Mouse (Mus musculus) thymus, postnatal 0 days (tissue): Measurements from ENCODE around the gene Zfp846. TPM values are rescaled to one million over a fixed set of nuclear protein-coding genes. Genes with fewer than 3 reads are reported as not detected.
"Not testable (repeated sequence)": the region's sequence is repeated elsewhere in the genome, so short reads cannot be mapped to it uniquely, and the experiment has no call there.

Experiments
- DNase-seq: peaks from one replicate; pipeline ENCODE4 v3.0.0-alpha.2; 2015; ENCODE audit warnings: low spot score
- polyA plus RNA-seq: library from polyadenylated mRNA; unstranded; fragments of >200 nt; fragmentation: Nextera tagmentation; extraction: Ambion mirVana; gene quantifications from 2 replicates; pipeline ENCODE4 v1.2.1, GENCODE M21; 2015

Gene Zfp846
- polyA plus RNA-seq: 16.4 and 22.9 TPM in 2 replicates

DNA sequence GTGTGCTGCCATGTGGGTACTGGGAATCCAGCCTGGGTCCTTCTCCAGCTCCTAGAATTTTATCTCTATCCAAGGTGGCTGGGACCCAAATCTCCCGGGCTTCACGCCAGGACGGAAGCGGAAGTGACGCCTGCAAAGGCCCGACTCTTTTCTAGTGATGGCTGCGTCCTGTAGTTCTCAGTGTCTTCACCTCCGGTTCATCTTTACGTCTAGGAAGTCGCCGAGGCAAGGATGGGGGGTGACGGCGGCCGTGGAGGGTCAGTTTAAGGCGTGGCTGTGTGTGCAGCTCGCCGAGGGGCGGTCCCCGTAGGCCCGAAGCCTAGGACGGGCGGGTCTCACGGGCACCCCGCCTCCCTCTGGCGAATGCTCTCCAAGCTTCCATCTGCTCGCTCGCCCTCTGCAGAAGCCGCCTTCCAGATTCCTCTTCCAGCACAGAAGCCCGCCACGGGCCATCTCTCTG lies at the start of gene Zfp846:
Gene Zfp846, plus strand, starts transcription at position 117 of the 460 bp plus-strand sequence.
- DNase-seq: peak; percentile 92

DNA sequence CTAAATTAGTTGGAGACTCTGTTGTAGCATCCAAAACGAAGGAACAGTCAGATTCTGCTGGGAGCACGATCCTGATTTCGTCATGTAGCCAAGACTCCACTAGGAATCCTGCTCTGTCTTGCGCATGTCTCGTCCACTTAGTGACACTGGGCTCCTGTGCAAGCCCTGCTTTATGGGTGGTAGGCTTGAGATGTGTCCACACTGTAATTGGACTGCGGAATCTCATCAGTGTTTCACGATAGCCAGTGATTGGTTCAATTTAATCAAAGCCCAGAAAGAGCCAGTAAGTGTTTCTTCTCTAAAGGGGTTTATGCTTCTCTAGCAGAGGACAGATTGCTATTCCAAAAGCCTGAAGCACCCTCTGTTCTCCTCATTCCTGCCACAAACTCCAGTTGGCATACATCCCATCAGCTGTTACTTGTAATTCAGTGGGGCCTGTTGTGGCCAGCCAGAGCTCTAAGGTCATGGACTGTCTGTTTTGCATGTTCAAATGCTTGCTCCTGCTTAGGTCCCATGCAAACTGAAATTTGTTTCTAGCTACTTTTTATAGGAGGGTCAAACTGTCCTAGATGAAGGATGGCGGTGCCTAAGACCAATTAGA lies 46.7 kb upstream of the Zfp846 start:
- no peak for DNase-seq

DNA sequence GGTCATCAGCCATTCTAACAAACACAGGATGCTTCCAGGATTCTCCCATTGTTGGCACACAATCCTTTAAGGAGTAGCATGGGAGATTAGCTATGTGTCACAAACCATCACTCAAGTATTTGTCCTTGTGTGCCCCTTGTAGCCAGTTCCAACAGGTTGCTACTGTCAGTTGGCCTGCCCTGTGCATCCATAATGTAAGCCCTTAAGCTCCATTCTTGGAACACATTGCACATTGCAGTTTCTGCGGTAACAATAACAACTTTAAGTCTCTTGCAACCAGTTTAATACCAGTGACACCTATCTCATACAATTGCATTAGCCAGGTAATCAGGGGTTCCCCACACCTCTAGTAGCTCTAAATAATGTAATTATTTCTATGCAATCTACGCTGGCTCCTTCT lies 44.5 kb upstream of the Zfp846 start:
- DNase-seq: no peak

DNA sequence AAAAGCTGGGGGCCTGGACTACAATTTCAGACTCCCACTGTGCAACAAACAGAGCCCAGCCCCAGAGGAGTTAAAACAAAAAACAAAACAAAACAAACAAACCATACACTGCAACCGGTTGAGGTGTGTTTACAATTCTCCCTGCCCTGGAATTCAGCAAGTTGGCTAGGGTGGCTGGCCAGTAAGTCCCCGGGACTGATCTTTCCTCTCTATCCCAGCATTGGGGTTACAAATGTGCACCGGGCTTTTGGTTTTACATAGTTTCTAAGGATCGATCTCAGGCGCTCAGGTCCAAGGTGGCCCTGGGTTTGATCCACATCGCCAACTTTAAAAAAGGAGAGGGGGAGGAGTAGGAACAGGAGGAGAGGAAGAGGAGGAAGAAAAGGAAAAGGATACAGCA lies 37.6 kb upstream of the Zfp846 start:
- no peak for DNase-seq

DNA sequence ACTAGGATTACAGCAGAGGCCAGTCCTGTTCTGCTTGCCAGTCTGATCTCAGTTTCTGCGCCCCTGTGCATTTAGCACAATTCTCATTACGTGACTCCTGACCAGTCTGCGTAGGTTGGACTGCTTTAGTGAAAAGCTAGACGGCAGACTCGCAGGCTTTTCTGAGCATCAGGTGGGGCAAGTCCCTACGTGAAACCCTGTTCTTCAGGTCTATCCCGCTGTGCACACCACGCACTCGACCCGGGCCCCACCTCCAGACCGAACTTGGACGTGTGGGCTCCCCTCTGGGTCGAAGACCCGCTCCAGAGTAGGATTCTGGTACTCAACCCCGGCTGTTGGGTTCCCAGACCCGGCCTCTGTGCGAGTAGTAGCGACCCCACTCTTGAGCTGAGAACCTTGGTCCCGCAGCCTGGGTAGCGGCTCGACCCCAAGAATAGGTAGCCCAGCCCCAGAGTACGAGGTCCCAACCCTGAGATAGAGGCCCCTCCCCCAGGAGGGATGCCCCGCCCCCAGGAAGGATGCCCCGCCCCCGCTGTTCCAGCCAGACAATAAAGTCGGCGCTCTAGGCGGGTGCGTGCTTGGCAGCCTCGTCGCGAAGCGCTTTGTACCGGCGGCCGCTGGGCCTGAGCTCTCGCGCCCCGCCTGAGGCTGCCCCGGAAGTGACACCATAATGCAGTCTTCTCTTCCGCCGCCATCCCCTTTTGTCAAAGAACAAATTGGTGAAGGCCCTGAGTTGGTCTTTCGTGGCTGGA lies 36.8 kb upstream of the Zfp846 start:
- DNase-seq: peak; percentile 88

DNA sequence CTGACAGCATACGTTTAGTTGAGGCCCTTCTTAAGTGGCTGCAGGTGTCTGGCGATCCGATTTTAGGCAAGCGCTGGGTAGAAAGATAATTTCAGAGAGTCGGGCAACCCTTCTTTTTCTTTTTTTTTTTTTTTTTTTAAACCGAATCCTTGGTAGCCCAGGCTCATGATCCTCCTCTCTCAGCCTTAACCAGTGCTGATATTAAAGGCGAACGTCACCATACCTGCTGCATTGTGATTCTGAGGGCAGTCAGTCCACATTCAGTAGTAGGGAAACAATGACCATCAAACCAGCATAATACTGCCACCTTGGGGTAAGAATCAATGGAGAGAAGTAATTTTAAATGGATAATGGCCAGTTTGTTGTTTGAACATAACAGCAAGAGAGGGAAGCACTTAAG lies 35.9 kb upstream of the Zfp846 start:
- DNase-seq: no peak

DNA sequence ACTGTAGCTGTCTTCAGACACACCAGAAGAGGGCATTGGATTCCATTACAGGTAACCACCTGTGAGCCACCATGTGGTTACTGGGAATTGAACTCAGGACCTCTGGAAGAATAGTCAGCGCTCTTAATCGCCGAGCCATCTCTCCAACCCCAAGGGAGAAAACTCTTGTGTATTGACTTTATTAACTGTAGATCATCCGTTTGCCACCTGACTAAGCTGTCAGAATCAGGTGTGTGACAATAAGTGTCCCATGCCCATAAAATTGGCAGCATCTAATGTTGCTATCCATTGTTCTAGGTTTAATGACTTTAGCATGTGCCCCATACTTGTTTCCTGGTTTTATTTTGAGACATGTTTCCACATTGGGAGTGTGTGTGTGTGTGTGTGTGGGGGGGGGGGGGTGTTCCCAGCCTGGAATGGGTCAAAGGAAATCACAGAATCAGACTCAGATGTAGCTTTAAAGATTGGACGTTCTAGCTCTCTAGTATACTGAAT lies 29.3 kb upstream of the Zfp846 start:
- no peak for DNase-seq

DNA sequence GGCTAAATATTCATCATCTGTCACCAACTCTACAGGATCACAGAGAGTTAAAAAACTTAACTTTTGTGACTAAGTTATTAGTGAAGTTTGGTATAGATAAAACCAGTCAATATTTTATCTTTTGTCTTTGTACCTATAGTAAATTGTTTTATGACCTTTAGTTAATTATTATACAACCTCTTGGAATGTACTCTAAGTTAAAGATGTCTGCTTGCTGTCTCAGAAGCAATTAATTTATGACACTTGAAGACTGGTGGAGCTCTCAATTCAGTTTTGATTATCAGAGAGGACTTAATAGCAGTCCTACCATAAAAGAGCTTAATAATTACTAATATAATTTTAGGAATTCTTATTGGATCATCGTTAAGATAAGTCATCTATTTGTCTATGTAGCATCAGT lies 28.4 kb upstream of the Zfp846 start:
- DNase-seq: no peak

DNA sequence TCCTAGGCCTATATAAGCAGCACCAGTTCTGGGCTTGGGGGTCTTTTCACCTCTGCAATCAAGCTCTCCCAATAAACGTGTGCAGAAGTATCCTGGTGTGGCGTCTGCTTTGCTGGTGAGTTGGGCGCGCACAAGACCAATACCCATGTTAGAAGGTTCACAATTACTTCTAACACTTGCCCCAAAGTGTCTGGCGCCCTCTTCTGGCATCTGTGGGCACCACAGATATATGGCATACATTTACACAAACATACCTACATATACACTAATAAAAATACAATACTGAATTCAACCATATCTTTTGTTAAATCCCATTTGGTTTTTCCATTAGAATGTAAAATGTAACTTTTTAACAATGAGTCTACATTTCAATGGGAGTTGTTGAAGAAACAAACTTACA lies 18.9 kb upstream of the Zfp846 start:
- DNase-seq: no peak

DNA sequence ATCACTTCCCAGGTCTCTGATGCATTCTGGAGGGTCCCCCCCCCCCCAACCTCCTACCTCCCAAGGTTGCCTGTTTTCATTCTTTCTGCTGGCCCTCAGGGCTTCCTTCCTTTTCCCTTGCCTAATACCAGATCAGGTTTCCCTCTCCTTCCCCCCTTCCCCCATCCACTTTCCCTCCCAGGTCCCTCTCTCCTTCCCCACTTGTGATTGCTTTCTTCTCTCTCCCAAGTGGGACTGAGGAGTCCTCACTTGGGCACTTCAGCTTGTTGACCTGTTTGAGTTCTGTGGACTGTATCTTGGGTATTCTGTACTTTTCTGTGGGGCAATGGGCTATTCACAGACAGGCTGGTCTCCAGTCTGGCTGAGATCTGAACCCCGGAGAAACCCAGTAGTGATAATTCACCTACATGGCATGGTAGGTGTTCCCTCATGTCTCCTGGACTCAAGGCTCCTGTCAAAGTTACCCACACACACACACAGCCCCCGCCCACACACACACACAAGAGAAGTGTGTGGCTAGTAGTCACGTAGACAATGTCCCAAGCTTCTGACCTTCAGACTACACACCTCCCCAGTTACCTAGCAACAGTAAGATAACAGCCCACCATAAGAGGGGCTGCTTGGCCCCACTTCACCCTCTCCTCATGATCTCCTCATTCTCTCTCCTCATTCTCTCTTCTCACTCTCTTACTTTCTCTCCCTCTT lies 15.6 kb upstream of the Zfp846 start:
- not testable (repeated sequence) for DNase-seq

DNA sequence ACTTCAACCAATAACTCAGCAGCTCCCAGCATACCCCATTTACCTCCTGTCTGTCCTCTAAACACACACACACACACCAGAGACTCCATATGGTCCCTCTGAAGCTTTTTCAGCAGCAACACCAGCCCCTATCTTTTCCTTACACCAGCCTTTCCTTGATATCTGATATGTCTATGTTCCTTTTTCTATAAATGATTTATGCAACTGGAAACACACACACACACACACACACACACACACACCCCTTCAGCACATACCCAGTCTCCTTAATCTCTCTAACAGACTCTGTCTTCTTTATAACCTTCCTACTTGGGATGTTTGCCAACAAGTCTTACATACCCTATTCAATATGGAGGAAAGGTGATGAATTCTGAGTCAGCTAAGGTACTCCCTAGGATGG lies 10.0 kb upstream of the Zfp846 start:
- DNase-seq: no peak

DNA sequence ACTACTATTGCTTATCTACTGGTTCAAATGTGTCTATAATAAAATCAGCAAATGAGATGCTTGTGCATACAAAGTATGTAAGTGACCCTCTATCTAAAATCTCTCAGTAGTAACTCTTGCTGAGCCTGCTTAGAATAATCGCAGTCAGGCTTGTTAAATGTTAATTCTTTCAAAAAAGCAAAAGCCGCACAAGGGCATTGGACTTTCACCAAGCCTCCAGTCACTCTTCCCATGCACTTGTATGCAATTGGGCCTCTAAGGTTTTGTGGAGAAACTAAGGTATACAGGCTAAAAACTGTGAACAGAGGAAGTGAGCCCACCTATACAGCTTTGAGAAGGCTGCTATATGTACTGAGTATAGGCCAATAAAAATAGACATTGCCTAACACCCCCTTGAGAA lies 4.5 kb upstream of the Zfp846 start:
- no peak for DNase-seq

DNA sequence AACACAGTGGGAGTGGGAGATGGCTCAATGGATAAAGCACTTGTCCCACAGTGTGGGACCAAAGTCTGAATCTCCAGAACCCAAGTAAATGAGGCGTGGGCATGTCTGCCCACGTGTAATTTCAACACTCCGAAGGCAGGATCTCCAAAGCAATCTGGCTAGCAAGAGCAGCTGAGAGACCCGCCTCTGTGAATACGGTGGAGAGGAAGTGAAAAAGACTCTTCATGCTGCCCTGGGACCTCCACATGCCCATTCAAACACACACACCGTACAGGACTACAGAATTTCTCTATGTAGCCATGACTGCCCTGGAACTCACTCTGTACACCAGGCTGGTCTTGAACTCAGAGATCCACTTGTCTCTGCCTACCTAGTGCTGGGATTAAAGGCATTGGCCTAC lies 20.2 kb downstream of the Zfp846 start:
- DNase-seq: no peak

DNA sequence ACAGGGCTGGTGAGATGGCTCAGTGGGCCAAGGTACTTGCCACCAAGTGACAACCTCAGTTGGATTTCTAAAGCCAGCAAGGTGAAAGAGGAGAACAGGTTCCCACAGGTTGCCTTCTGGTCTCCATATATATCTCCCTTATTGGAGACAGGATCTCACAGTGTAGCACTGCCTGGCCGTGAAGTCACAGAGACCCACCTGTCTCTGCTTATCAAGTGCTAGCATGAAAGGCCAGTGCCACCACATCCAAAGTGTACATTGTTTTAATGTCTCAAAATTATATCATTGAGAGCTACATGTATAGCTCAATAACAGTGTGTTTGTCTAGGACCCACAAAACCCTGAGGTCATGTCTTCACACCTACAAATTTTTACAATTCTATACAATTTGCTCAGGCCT lies 25.2 kb downstream of the Zfp846 start:
- no peak for DNase-seq

DNA sequence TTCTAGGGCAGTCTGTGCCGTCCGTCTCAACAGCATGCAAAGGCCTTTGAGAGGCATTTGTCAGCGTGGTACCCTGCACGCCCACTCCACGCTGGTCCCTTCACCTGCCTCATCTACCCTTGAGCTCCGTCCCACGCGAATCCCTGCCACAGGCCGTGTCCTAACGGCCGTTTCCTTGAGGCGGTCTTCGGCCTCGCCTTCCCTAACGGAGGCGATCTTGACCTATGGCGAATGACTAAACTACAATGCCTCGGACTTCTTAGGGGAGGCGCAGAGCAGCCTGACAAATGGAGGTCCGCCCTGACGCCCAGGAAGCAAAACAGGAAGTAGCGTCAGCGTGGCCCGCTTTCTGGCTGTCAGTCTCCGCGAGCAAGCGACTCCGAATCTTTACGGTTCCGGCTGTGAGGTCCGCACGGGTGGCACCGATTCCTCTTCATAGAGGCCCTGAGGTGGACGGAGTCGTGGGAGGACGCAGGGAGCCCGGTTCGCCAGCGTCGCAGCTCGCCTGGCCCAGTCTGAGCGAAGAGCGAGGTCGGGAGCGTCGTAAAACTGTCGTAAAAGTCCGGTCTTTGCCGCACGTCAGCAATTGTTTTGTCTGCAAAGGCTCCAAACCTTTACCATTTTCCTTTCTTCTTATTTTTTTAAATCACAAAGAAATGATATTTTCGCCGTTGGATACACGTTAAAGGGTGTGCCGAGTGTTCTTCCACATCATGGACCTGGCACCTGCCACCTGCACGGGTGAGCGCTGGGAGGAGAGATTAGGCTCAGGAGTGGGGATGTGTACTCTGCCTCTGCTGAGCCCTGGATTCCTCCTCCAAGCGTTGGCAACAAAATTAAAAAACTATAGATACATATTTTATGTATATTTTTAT lies 26.2 kb downstream of the Zfp846 start:
- DNase-seq: peak; percentile 93

DNA sequence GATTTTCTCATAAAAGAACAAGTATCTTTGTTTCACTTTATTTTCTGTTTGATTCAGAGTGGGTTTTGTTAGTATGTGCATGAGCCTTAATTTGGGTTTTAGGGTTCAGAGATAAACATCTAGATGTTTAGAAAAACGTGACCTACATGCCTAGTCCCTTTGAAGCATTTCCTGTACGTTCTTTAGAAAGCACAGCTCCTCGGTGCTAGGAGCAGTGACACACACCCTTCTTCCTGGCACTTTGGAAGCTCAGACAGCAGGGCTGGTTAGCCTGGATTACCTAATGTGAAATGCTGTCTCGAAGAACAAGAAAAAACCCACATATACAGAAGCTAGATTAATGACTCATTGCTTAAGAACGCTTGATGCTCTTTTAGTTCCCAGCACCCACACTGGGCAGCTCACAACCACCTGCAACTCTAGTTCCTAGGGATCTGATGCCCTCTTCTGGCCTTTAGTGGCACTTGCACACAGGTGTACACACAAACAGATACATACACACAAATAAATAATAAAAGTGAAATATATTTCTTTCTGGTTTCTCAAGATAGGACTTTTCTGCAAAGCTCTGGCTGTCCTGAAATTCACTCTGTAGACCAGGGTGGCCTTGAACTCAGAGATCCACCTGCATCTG lies 28.9 kb downstream of the Zfp846 start:
- DNase-seq: peak; percentile 77

DNA sequence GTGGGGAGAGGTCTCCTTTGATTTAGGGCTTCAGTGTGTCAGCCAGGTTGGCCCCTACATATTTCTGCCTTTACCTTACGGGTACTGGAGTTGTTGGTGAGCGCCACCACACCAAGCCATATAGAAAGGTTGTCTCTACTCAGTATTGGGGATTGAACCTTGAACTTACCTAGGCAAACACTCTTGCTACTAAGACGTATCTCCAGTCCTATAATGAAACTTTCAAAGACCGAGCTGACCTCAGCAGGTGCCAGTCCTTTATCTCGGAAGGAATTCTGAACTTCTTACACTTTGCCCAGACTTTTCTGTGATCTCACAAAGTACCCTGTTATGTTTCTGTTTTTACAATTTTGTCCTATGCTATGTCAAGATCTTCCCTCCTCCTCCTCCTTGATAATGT lies 30.9 kb downstream of the Zfp846 start:
- DNase-seq: no peak

DNA sequence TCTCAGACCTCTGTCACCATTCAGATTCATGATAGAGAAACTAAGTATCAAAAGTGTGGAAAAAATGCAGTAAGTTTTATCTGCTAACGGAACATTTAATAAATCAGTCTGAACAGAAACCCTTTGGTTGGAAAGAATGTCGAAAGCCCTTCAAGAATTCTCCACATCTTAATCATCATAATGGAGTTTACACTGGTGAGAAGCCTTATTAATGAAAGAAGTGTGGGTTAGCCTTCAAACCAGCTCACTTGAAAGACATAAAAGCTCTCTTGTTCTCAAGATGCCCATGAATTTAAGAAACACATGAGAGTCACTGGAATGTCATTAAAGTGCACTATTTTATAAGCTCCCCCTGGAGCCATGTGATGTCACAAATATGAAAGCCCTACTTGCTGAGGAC lies 35.6 kb downstream of the Zfp846 start:
- DNase-seq: no peak

DNA sequence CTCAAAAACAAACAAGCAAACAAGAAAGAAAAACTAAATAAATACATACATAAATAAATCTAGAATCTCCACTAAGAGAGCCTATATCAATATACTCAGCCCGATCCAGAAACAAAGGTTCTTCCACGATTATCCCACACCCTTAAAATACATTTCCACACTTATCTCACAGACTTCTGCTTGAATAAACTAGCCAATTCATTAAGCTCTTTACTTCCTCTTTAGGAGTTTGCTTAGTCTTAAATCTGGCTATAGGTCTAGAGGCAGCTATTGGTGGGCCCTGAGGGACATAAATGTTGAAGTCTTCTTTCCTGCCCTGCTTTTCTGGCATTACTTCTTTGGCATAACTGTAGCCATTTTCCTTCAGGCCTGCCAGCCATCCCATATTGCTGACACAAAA lies 50.2 kb downstream of the Zfp846 start:
- no peak for DNase-seq

DNA sequence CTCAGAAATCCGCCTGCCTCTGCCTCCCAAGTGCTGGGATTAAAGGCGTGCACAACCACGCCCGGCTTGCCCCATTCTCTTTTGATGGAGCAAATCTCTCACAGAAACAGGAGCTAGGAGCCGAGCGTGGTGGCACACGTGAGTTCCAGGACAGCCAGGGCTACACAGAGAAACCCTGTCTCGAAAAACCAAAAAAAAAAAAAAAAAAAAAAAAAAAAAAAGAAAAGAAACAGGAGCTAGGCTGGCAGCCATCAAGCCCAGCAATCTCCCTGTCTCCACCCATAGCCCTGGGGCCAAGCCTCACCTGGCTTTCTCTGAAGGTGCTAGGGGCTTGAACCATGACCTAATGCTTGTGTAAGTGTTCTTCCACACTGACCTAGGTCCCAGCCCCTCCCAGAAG lies 54.6 kb downstream of the Zfp846 start:
- DNase-seq: peak; percentile 69

DNA sequence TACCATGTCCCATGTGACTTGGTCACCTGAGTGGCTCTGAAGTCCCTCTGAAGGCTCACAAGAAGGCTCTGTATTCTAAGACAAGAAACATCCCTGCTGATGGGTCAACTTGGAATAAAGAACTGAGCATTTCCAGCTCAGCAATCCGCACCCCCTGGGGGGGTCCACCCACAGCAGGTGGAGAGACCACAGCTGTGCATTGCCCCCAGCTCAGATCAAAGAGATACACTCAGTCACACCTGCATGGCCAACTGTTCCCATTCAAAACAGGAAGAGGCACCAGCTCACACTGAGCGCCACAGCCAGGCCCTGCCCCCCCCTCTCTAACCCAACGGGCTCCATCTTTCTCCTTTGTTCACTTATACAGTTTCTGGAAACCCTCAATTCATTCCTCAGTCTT lies 55.2 kb downstream of the Zfp846 start:
- DNase-seq: peak; percentile 96
